ENCODE assay signal across 13 mouse cellular contexts in genomic region chr10:58326271-58326670, GRCm38 (mm10). TPM values are rescaled to one million over a fixed set of nuclear protein-coding genes. Genes with fewer than 3 reads are reported as not detected.
DNase-seq lines count a peak whose midpoint lies in the region; ATAC-seq lines count a peak whose summit lies in the region.
"Had no signal": no experiment of that assay in that cellular context is flagged by ENCODE, and none has a peak within 500 bp of the region (broad histone marks: within the 10 kb centered on the region; RNA-seq: fewer than 3 reads in every experiment).

No protein-coding gene starts in this region.

- no peak overlapping the region for H3K9ac ChIP-seq in heart, embryonic 14.5 days (ENCODE audit: low read length)
- H3K9ac ChIP-seq in intestine, embryonic 15.5 days, result no peak overlapping the region
- H3K9ac ChIP-seq in stomach, embryonic 14.5 days (replicated peaks; ENCODE audit: low read depth, low read length), result no peak overlapping the region; the same call in 1 of the 2 replicates

- H3K9me3 ChIP-seq in heart, embryonic 14.5 days (ENCODE audit: control insufficient read depth, low read length), result no peaks in the 10 kb centered on the region
- no peaks in the 10 kb centered on the region for H3K9me3 ChIP-seq in megakaryocyte, embryonic 14.5 days
- no peaks in the 10 kb centered on the region for H3K9me3 ChIP-seq in intestine, embryonic 15.5 days
- no peaks in the 10 kb centered on the region for H3K9me3 ChIP-seq in stomach, embryonic 14.5 days (ENCODE audit: control insufficient read depth, low read depth, low read length)

- peaks cover 4 to 24% of the 10 kb centered on the region in 2 experiments for H3K4me1 ChIP-seq in heart, embryonic 14.5 days (ENCODE audit: control insufficient read depth in 2 of 2, insufficient read depth in 2 of 2, low read length in 2 of 2)
- peaks cover 68% of the 10 kb centered on the region for H3K4me1 ChIP-seq in megakaryocyte, embryonic 14.5 days
- peaks cover 13% of the 10 kb centered on the region; the same call in 1 of the 2 replicates for H3K4me1 ChIP-seq in intestine, embryonic 15.5 days (replicated peaks)
- peaks cover 9% of the 10 kb centered on the region; the same call in 1 of the 2 replicates for H3K4me1 ChIP-seq in stomach, embryonic 14.5 days (ENCODE audit: control insufficient read depth, insufficient read depth, low read length)

- H3K4me3 ChIP-seq in heart, embryonic 14.5 days (ENCODE audit: control insufficient read depth in 1 of 2, insufficient read depth in 1 of 2, low read depth in 1 of 2, low read length in 2 of 2), result no peak overlapping the region
- H3K4me3 ChIP-seq in megakaryocyte, embryonic 14.5 days (replicated peaks), result peak overlapping the region; percentile 98
- no peak overlapping the region for H3K4me3 ChIP-seq in intestine, embryonic 15.5 days (replicated peaks)
- no peak overlapping the region for H3K4me3 ChIP-seq in stomach, embryonic 14.5 days (ENCODE audit: low read depth, low read length)

- no peak for ATAC-seq in heart, embryonic 14.5 days (ENCODE audit: insufficient number of reproducible peaks, insufficient read depth, low FRiP score, low read depth)
- ATAC-seq in megakaryocyte, adult 5-6 weeks (ENCODE audit: poor library complexity, severe bottlenecking), result no peak
- no peak for ATAC-seq in intestine, embryonic 15.5 days
- ATAC-seq in stomach, embryonic 14.5 days (ENCODE audit: insufficient number of reproducible peaks, insufficient read depth, low FRiP score, low read depth), result no peak

- no peak overlapping the region for H3K27ac ChIP-seq in heart, embryonic 14.5 days (replicated peaks in 1 of 2; ENCODE audit: control insufficient read depth in 1 of 2, insufficient read depth in 1 of 2, low read depth in 2 of 2, low read length in 2 of 2)
- H3K27ac ChIP-seq in intestine, embryonic 15.5 days, result no peak overlapping the region
- H3K27ac ChIP-seq in stomach, embryonic 14.5 days (ENCODE audit: low read length), result peak overlapping the region; percentile 24; the same call in 1 of the 2 replicates

- peak overlapping the region; percentile 62 for H3K4me2 ChIP-seq in heart, embryonic 14.5 days (ENCODE audit: low read length)
- H3K4me2 ChIP-seq in intestine, embryonic 15.5 days (replicated peaks), result 0 out of 2 replicates have a peak overlapping the region, but pooled peaks have one; percentile 5
- H3K4me2 ChIP-seq in stomach, embryonic 14.5 days (replicated peaks; ENCODE audit: low read depth, low read length), result peak overlapping the region; percentile 23; the same call in 1 of the 2 replicates

- DNase-seq in heart, postnatal 36 days, result no peak
- DNase-seq in cerebellum, adult 8-10 months, result no peak
- no peak for DNase-seq in adrenal gland, postnatal 36 days
- DNase-seq: cerebellum, postnatal 36 days; kidney, adult 9 months; layer of hippocampus, postnatal 36 days; right cerebral cortex, postnatal 4 days; thymus, adult 18-20 months had no signal

- no peaks in the 10 kb centered on the region for H3K27me3 ChIP-seq in heart, embryonic 14.5 days (ENCODE audit: control insufficient read depth, insufficient read depth, low read length)
- no peaks in the 10 kb centered on the region for H3K27me3 ChIP-seq in megakaryocyte, embryonic 14.5 days (replicated peaks)
- H3K27me3 ChIP-seq in intestine, embryonic 15.5 days (replicated peaks), result no peaks in the 10 kb centered on the region
- no peaks in the 10 kb centered on the region for H3K27me3 ChIP-seq in stomach, embryonic 14.5 days (ENCODE audit: control insufficient read depth, insufficient read depth, low read length)

- H3K36me3 ChIP-seq in heart, embryonic 14.5 days (ENCODE audit: control insufficient read depth, insufficient read depth, low read length), result no peaks in the 10 kb centered on the region
- H3K36me3 ChIP-seq in megakaryocyte, embryonic 14.5 days (replicated peaks; ENCODE audit: low read length), result peaks cover 52% of the 10 kb centered on the region
- H3K36me3 ChIP-seq in intestine, embryonic 15.5 days, result peaks cover 2% of the 10 kb centered on the region; the same call in 1 of the 2 replicates
- no peaks in the 10 kb centered on the region for H3K36me3 ChIP-seq in stomach, embryonic 14.5 days (ENCODE audit: control insufficient read depth, insufficient read depth, low read length)

- intact Hi-C loops in heart, postnatal 36 days (cut with DNase I), result no loop called here

- WGBS in heart, embryonic 14.5 days, result 50% methylated on average over 3 of the region's 3 CpGs
- 60% methylated on average over 3 of the region's 3 CpGs for WGBS in intestine, embryonic 15.5 days
- WGBS in stomach, embryonic 14.5 days, result 63% methylated on average over 3 of the region's 3 CpGs

RNA-seq across cellular contexts. Expression of gene Lims1, which starts 3.0 kb away (rescaled TPM):
- 179 and 193 TPM in 2 replicates for polyA plus RNA-seq in heart, embryonic 14.5 days (2014; fragmentation: Nextera tagmentation; extraction: Ambion mirVana)
- 100 to 1,000 TPM; 159 to 186 TPM for total RNA-seq in heart, postnatal 36 days (2021)
- polyA plus RNA-seq in megakaryocyte, embryonic 14.5 days (2012; ENCODE audit: insufficient read depth, low replicate concordance), result 2.9 and 6.5 TPM in 2 replicates
- total RNA-seq in megakaryocyte, adult 5-6 weeks (2015), result 239 and 260 TPM in 2 replicates
- 171 and 182 TPM in 2 replicates for total RNA-seq in megakaryocyte, adult 5-6 weeks (2017)
- polyA plus RNA-seq in intestine, embryonic 15.5 days (2015; fragmentation: Nextera tagmentation; extraction: Ambion mirVana), result 131 and 143 TPM in 2 replicates
- 173 and 178 TPM in 2 replicates for polyA plus RNA-seq in stomach, embryonic 14.5 days (2014; fragmentation: Nextera tagmentation; extraction: Ambion mirVana)
- total RNA-seq in adrenal gland, postnatal 36 days (2021), result 10 to 100 TPM; 48.8 to 62.8 TPM

Comparison
In these comparisons a context has a peak if more than half of its experiments do, and no peak if none do; other contexts are left out.
1. H3K4me2 ChIP-seq: peak in every context shown above with its lines; median percentile 62 in heart, embryonic 14.5 days; 23 in stomach, embryonic 14.5 days; 5 in intestine, embryonic 15.5 days.
2. RNA of gene Lims1, which starts 3.0 kb away (polyA plus RNA-seq): 179 to 193 TPM in heart, embryonic 14.5 days, 173 to 178 TPM in stomach, embryonic 14.5 days and 131 to 143 TPM in intestine, embryonic 15.5 days; 2.9 to 6.5 TPM in megakaryocyte, embryonic 14.5 days; every median in the first group is over 10 times any median in the second.